Mouse (Mus musculus) lung, adult 18-20 months (tissue): ENCODE results near the gene Zfp637.
"Not testable (repeated sequence)": the region's sequence is repeated elsewhere in the genome, so short reads cannot be mapped to it uniquely, and the experiment has no call there.

Experiments
- DNase-seq, 2 experiments: peaks; one replicate each; pipeline ENCODE4 v3.0.0; 2022; ENCODE audit warnings: mixed read lengths in 2 of 2

Zfp637 gene

GRCm38 (mm10) chr6:117868187-117868586 is 27.2 kb downstream of the Zfp637 start:
- DNase-seq, result no peak

DNA sequence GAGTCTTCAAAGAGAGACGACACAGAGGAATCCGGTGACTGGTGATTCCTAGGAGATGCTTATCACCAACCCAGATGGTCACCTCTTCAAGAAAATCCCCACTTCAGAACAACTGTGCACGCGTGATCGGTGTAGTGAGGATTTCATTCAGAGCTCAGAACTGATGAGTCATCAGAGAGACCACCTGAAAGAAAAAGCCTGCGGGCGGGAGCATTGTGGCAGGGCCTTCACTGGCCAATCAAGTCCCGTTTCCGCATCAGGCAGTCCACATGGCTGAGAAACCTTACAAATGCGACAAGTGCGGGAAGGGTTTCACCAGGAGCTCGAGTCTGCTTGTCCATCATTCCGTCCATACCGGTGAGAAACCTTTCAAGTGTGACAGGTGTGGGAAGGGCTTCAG is 30.1 kb downstream of the Zfp637 start:
- no peak for DNase-seq

DNA sequence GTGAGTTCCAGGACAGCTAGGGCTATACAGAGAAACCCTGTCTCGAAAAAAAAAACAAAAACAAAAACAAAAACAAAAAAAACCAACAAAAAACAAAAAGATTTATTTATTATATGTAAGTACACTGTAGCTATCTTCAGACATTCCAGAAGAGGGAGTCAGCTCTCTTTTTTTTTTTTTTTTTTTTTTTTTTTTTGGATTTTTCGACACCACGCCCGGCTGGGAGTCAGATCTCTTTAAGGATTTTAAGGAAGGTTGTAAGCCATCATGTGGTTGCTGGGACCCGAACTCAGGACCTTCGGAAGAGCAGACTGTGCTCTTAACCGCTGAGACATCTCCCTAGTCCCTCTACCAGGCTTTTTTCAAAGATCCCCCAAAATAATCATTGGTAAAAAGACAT is 32.5 kb downstream of the Zfp637 start:
- not testable (repeated sequence) for DNase-seq

DNA sequence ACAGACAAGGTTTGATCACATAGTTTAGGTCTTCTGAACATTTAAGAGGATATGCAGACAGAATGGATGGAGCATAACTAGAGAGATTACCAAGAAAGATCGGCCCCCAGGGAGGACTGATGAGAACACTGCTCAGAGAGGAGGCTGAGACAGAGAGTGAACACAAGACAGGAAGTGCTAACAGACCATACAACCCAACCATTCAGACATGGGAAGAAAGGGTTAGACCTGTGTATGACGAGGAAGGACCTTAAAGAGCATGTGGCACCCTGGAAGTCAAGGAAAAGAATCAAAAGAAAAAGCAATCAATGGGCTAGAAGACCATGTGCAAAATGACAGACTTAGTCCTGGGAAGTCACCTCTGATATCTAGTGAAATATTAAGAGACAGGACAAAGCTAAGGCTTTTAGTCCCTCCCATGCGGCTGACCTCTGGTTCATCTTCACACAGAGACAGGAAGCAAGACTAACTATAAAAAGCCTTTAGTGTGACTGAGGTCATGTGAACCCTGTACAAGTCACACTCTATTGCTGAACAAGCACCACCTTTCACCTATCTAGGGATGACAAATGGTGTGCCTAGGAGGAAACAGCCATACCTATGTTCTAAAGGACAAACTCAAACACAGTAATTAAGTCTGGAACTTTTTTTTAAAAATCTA is 33.8 kb downstream of the Zfp637 start:
- DNase-seq, result no peak

GRCm38 (mm10) chr6:117878700-117879407 is 37.9 kb downstream of the Zfp637 start:
- DNase-seq, result peak; percentile 93 to 94

DNA sequence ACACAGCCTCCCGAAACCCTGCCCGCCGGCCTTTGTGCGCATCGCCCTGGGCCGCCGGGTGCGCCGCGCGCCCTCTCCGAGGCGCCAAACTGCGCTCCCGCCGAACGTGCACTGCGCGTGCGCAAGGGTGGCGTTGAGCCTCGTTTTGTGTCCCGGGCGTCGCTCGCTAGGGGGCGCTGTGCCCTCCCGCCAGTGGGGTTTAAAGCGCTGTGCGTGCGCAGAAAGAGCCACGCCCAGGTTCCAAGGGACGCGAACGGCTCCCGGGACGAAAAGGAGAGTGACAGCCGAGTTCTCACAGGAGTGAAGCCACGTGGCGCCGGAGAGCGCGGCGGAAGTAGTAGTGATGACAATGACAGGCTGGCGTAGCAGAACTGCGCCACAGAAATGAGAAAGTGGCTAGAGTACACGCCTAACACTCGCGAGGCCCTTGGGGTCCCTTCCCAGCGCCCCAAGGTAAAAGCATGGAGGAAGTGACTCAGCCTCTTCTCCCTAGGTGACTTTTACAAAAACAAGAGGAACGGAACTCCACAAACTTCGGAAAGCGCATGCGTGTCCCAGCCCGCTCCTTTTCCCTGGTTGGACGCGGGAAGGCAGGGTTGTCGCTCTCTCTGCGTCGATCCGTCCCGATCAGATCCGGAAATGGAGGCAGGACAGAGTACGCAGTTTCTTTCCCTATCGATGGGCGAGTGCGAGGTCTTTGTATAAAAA is 38.6 kb downstream of the Zfp637 start:
- DNase-seq, result peak; percentile 98 to 99

DNA sequence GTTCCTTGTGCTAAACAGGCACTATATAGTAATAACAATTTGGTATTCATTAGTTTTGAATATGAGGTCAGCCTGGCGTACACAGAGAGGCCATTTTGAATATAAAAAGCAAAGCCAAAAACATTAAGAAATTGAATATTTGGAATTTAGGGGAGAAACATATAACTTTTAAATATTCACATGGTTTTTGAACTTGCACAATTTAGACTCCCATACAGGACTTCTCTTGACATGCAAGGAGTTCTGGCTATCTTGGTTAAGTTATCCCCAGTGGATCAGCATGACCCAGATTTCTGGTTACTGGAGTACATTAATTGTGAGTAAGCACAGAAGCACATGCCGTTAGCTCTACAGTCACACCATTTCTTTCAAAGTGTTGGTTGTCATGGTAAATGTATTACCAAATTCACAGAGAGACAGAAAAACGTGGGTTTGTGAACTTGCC is 39.4 kb downstream of the Zfp637 start:
- DNase-seq, result no peak

GRCm38 (mm10) chr6:117881229-117881628 is 40.2 kb downstream of the Zfp637 start:
- no peak for DNase-seq

DNA sequence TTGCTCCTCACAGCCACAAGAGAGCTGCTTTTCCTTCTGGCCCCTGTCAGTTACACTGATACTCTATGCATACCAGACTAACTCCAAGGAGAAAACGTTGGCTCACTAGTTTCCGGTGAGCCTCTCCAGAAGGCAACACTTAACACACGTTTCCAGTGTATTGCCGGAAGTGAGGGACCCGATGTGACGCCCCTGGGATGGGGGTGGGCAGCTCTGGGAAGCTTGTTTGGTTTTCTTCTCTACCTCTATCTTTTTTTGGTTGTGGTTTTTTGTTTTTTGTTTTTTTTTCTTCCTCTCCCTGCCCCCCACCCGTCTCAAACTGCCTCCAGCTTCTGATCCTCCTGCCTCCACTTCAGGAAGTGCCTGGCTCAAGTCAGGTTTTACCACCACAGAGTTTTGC is 41.0 kb downstream of the Zfp637 start:
- no peak for DNase-seq

GRCm38 (mm10) chr6:117885943-117886342 is 45.0 kb downstream of the Zfp637 start:
- no peak for DNase-seq

GRCm38 (mm10) chr6:117888032-117888431 is 47.1 kb downstream of the Zfp637 start:
- no peak for DNase-seq

DNA sequence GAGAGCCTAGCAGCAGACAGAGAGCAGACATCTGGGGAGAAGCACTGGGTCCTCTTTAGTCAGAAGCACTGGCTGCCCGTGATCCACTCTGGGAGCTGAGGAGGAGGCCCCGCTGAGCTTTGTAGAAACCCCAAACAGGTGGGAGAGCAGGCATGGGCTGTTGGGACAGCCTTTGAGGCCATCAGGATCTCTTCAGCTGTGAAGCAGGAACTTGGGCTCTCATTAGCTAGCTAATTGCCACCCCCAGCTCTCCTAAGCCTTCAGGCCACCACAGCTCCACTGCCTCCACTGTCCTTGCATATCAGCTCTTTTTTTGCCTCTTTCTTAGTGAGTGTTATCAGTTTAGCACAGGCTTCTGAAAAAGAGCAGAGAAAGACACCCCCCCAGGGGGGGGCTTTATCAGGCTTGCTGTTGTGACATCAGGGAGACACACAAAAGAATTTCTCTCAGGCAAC is 47.7 kb downstream of the Zfp637 start:
- DNase-seq, result no peak

DNA sequence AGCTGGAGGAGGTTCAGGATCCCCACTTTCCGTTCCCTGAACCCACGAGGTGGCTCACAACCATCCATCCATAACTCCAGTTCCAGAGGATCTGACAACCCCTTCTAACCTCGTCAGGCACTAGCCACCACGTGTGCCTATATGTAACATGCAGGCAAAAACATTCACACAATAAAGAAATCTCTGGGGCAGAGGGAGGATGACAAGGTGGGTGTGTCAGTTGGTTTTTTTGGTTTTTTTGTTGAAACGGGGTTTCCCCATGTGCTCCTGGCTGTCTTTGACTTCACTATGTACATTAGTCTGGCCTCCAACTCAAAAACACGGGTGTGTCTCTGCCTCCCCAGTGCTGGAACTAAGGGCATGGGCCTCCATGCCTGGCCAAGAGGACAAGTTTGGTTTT is 49.3 kb downstream of the Zfp637 start:
- DNase-seq, result no peak

GRCm38 (mm10) chr6:117891369-117892160 is 50.6 kb downstream of the Zfp637 start:
- DNase-seq, result peak; percentile 42 to 66

GRCm38 (mm10) chr6:117892386-117892785 is 51.4 kb downstream of the Zfp637 start:
- DNase-seq, result no peak

- DNase-seq, result no peak
Measured at GRCm38 (mm10) chr6:117893435-117893834, 52.5 kb downstream of the Zfp637 start.
